Mouse (Mus musculus): ENCODE data around the gene Lrmda. TPM values are rescaled to one million over a fixed set of nuclear protein-coding genes. Genes with fewer than 3 reads are reported as not detected.

The Lrmda gene
- polyA plus RNA-seq, 1 experiment: 0.51 TPM

DNA sequence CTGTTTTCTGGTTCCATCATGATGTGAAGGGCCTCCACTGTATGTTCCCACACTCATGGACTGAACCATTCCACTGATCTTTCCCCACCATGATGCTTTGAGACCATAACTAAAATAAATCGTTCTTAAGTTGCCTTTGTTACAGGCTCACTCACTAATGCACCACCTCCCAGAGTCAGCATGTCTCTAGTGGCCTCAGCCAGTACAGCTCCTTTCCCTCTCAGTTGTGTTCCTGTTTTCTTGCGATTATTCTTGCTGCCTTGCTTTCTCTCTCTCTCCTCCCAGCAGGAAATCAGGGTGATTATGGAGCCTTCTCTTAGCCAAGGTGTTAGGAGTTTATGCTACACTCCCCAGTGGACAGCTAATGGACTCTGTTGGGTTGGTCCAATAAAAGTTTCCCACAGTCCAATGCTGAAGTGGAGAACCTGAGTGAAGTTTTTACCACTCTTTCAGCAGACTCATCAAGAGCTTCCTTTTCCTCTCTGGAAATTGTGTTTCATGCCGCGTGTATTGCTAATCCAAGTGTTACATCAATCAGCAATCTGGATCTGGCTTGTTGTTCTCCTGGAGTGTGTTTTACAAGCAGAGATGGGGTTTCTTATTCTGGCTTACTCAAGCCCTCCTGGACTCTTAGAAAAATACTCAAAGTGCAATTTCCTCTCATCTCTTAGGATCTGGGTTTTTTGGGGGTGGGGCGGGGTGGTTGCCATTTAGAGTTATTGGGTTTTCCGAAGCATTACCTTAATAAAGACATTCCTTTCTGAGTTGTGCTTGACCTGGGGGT lies 490.4 kb downstream of the Lrmda start:
- Histone ChIP-seq H3K27me3 (ENCODE audit: control insufficient read depth, insufficient read depth, low read length) (no peaks in the 10 kb centered on the region), H3K4me3 (ENCODE audit: control insufficient read depth, insufficient read depth, low read length) (no peak overlapping the region), H3K36me3 (ENCODE audit: control insufficient read depth, insufficient read depth, low read length) (no peaks in the 10 kb centered on the region), H3K4me1 (replicated peaks; ENCODE audit: control insufficient read depth, insufficient read depth, low read length) (no peaks in the 10 kb centered on the region), H3K27ac (ENCODE audit: control insufficient read depth, insufficient read depth, low read length) (no peak overlapping the region)
- TF ChIP-seq CTCF (IDR thresholded peaks at IDR 0.05; ENCODE audit: borderline replicate concordance, control insufficient read depth, extremely low read depth, insufficient read depth, low read length, poor library complexity) (no peak), POLR2A (IDR thresholded peaks at IDR 0.05; ENCODE audit: control insufficient read depth, extremely low read depth, insufficient read depth, low read length, poor library complexity) (no peak)
- WGBS: 81% methylated on average over 6 of the region's 6 CpGs
- DNase-seq: no peak

DNA sequence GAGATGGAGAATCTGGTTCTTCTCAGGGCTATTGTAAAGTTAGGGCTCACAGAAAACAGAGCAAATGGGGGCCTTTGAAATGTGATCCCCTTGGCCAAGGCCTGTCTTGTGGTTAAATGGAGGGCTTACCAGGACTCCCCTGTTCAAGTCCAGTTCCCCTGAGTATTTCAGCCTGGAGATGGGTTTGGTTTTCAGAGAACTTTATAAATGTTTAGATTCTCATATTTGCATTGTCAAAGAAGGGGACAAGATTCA lies 490.9 kb downstream of the Lrmda start:
- H3K36me3 ChIP-seq (ENCODE audit: control insufficient read depth, insufficient read depth, low read length): no peaks in the 10 kb centered on the region

GRCm38 (mm10) chr14:22514362-22515084 lies 495.0 kb downstream of the Lrmda start:
- Histone ChIP-seq H3K36me3 (ENCODE audit: control insufficient read depth, insufficient read depth, low read length) (no peaks in the 10 kb centered on the region), H3K27ac (ENCODE audit: control insufficient read depth, insufficient read depth, low read length) (no peak overlapping the region), H3K4me3 (ENCODE audit: control insufficient read depth, insufficient read depth, low read length) (no peak overlapping the region), H3K27me3 (ENCODE audit: control insufficient read depth, insufficient read depth, low read length) (no peaks in the 10 kb centered on the region), H3K4me1 (replicated peaks; ENCODE audit: control insufficient read depth, insufficient read depth, low read length) (no peaks in the 10 kb centered on the region)
- 89% methylated on average over 5 of the region's 5 CpGs for WGBS
- DNase-seq: no peak
- TF ChIP-seq CTCF (IDR thresholded peaks at IDR 0.05; ENCODE audit: borderline replicate concordance, control insufficient read depth, extremely low read depth, insufficient read depth, low read length, poor library complexity): no peak
- TF ChIP-seq POLR2A (IDR thresholded peaks at IDR 0.05; ENCODE audit: control insufficient read depth, extremely low read depth, insufficient read depth, low read length, poor library complexity): no peak

More for the DNA sequence above, 490.9 kb downstream of the Lrmda start:
- no peaks in the 10 kb centered on the region for H3K27me3 ChIP-seq (ENCODE audit: control insufficient read depth, insufficient read depth, low read length)
- TF ChIP-seq CTCF (IDR thresholded peaks at IDR 0.05; ENCODE audit: borderline replicate concordance, control insufficient read depth, extremely low read depth, insufficient read depth, low read length, poor library complexity) (no peak), POLR2A (IDR thresholded peaks at IDR 0.05; ENCODE audit: control insufficient read depth, extremely low read depth, insufficient read depth, low read length, poor library complexity) (no peak)
- H3K4me1 ChIP-seq (replicated peaks; ENCODE audit: control insufficient read depth, insufficient read depth, low read length): no peaks in the 10 kb centered on the region
- H3K4me3 ChIP-seq (ENCODE audit: control insufficient read depth, insufficient read depth, low read length): no peak overlapping the region
- H3K27ac ChIP-seq (ENCODE audit: control insufficient read depth, insufficient read depth, low read length): no peak overlapping the region
- no peak for DNase-seq

DNA sequence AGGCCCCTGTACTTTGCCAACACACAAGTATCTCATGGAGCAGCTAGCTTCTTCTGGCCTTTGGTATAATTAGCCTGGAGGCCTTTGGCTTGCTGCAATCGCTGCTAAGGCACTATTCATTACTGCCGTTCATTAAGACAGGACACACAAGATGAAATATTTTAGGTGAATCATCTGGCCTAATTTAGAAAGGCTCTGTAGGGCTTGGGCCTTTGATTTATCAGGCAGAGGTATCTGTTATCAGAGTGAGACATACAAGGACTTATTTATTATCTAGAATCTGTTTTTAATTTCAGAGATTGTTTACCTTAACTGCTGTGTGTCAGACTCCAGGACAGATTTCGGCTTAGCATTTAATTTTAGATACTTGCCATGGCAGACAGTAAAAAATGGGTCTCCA lies 511.2 kb downstream of the Lrmda start:
- Histone ChIP-seq H3K27ac (ENCODE audit: control insufficient read depth, insufficient read depth, low read length) (no peak overlapping the region), H3K4me3 (ENCODE audit: control insufficient read depth, insufficient read depth, low read length) (no peak overlapping the region), H3K4me1 (replicated peaks; ENCODE audit: control insufficient read depth, insufficient read depth, low read length) (no peaks in the 10 kb centered on the region), H3K27me3 (ENCODE audit: control insufficient read depth, insufficient read depth, low read length) (no peaks in the 10 kb centered on the region), H3K36me3 (ENCODE audit: control insufficient read depth, insufficient read depth, low read length) (no peaks in the 10 kb centered on the region)
- 94% methylated on average over 3 of the region's 3 CpGs for WGBS
- TF ChIP-seq CTCF (IDR thresholded peaks at IDR 0.05; ENCODE audit: borderline replicate concordance, control insufficient read depth, extremely low read depth, insufficient read depth, low read length, poor library complexity) (no peak), POLR2A (IDR thresholded peaks at IDR 0.05; ENCODE audit: control insufficient read depth, extremely low read depth, insufficient read depth, low read length, poor library complexity) (no peak)
- no peak for DNase-seq

- Histone ChIP-seq H3K4me1 (replicated peaks; ENCODE audit: control insufficient read depth, insufficient read depth, low read length) (no peaks in the 10 kb centered on the region), H3K4me3 (ENCODE audit: control insufficient read depth, insufficient read depth, low read length) (no peak overlapping the region), H3K27ac (ENCODE audit: control insufficient read depth, insufficient read depth, low read length) (no peak overlapping the region), H3K27me3 (ENCODE audit: control insufficient read depth, insufficient read depth, low read length) (no peaks in the 10 kb centered on the region), H3K36me3 (ENCODE audit: control insufficient read depth, insufficient read depth, low read length) (no peaks in the 10 kb centered on the region)
- no peak for DNase-seq
- 88% methylated on average over 3 of the region's 3 CpGs for WGBS
- TF ChIP-seq CTCF (IDR thresholded peaks at IDR 0.05; ENCODE audit: borderline replicate concordance, control insufficient read depth, extremely low read depth, insufficient read depth, low read length, poor library complexity) (no peak), POLR2A (IDR thresholded peaks at IDR 0.05; ENCODE audit: control insufficient read depth, extremely low read depth, insufficient read depth, low read length, poor library complexity) (no peak)
Observed at GRCm38 (mm10) chr14:22533501-22533900, 514.0 kb downstream of the Lrmda start.

- H3K4me1 ChIP-seq (replicated peaks; ENCODE audit: control insufficient read depth, insufficient read depth, low read length): no peaks in the 10 kb centered on the region
- no peak for TF ChIP-seq CTCF (IDR thresholded peaks at IDR 0.05; ENCODE audit: borderline replicate concordance, control insufficient read depth, extremely low read depth, insufficient read depth, low read length, poor library complexity)
- TF ChIP-seq POLR2A (IDR thresholded peaks at IDR 0.05; ENCODE audit: control insufficient read depth, extremely low read depth, insufficient read depth, low read length, poor library complexity): no peak
- WGBS: 87% methylated on average over 8 of the region's 8 CpGs
- no peaks in the 10 kb centered on the region for H3K27me3 ChIP-seq (ENCODE audit: control insufficient read depth, insufficient read depth, low read length)
- H3K36me3 ChIP-seq (ENCODE audit: control insufficient read depth, insufficient read depth, low read length): no peaks in the 10 kb centered on the region
- H3K4me3 ChIP-seq (ENCODE audit: control insufficient read depth, insufficient read depth, low read length): no peak overlapping the region
- DNase-seq: no peak
- no peak overlapping the region for H3K27ac ChIP-seq (ENCODE audit: control insufficient read depth, insufficient read depth, low read length)
Observed at GRCm38 (mm10) chr14:22545887-22546675, 526.6 kb downstream of the Lrmda start.
